Mouse (Mus musculus) thymus, postnatal 10 days (tissue): ENCODE measurements around the gene Zfp64.
"Not testable (repeated sequence)": the region's sequence is repeated elsewhere in the genome, so short reads cannot be mapped to it uniquely, and the experiment has no call there.

Source experiments
- DNase-seq, 2 experiments: peaks; one replicate each; pipeline ENCODE4 v3.0.0; 2021; ENCODE audit warnings: low spot score in 2 of 2

The Zfp64 gene

GRCm38 (mm10) chr2:168895531-168895930, 59.9 kb downstream of the Zfp64 start:
- DNase-seq = no peak

GRCm38 (mm10) chr2:168894738-168895137, 60.6 kb downstream of the Zfp64 start:
- DNase-seq = no peak

GRCm38 (mm10) chr2:168892057-168892456, 63.3 kb downstream of the Zfp64 start:
- no peak for DNase-seq

GRCm38 (mm10) chr2:168884641-168885040, 70.7 kb downstream of the Zfp64 start:
- DNase-seq = no peak

DNA sequence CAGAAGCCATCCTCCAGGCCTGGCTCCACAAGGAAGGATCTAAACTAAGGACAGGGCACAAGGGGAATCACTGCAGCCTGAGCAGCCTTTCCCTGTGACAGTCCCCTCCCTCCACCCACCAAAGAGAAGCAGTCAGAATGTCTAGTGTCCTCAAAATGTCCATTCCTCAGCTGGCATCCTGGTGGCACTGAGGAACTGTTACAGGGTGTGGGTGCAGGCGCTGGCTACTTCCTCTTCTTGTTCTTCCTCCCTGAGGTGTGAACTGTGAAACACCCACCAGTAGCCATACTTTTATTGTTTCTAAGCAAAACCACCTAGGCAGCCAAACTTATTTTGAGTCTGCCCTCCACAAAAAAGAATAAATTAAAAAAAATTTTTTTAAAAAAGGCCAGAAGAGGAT, 72.4 kb downstream of the Zfp64 start:
- DNase-seq = no peak

DNA sequence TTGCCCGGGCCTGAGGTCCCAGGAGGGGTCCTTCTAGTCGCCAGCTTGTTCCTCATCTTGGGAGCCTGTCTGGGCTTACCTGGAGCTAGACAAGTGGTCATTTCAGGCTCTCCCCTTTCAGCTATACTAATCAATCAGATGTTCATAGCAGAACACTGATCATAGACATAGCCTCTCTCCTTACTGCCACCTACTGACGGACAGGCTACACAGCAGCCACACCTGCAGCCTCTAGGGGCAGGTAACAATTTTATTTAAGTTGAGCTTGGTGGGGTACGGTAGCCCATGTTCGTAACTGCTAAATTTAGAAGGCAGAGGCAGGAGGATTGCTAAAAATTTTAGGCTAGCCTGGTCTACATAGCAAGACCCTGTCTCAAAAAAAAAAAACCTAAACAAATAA, 73.5 kb downstream of the Zfp64 start:
- peak in 1 of 2 experiments; percentile 36 for DNase-seq

GRCm38 (mm10) chr2:168879573-168879972, 75.8 kb downstream of the Zfp64 start:
- no peak for DNase-seq

DNA sequence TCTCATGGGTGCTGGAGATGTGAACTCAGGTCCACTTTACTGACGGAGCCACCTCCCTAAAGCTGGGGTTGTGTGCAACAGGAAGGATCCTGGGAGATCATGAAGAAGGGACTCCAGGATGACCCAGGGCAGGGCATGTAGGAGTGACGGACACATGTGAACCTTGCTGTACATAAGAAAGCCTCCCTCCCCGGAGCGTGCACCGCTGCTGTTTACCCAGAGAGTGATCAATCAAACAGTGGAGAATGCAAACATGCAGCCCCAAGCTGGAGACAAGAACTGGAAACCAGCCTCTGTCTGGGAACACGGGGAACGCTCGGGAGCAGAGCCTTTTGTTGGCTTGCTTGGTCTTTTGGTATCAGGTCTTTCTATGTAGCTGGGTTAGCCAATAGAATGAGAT, 76.7 kb downstream of the Zfp64 start:
- DNase-seq = no peak

GRCm38 (mm10) chr2:168878158-168878557, 77.2 kb downstream of the Zfp64 start:
- peak in 1 of 2 experiments; percentile 21 for DNase-seq

DNA sequence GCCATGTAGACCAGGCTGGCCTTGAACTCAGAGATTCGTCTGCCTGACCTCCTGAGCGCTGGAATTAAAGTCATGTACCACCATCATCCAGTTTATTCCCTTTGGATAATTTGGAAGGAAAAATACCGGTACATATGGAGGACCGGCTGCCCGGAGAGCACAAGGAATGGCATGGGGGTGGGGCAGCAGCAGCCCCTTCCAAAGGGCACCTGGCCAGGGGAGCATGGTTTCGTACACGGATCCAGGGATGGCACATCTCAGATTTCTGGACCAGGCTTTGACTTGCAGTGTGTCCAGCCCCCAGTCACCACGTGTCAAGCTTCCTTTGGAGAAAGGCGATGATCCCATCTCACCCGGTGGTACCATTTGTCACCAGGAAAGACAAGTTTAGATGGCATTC, 78.8 kb downstream of the Zfp64 start:
- DNase-seq = no peak

- no peak for DNase-seq
Observed at GRCm38 (mm10) chr2:168874498-168874897, 80.9 kb downstream of the Zfp64 start.

DNA sequence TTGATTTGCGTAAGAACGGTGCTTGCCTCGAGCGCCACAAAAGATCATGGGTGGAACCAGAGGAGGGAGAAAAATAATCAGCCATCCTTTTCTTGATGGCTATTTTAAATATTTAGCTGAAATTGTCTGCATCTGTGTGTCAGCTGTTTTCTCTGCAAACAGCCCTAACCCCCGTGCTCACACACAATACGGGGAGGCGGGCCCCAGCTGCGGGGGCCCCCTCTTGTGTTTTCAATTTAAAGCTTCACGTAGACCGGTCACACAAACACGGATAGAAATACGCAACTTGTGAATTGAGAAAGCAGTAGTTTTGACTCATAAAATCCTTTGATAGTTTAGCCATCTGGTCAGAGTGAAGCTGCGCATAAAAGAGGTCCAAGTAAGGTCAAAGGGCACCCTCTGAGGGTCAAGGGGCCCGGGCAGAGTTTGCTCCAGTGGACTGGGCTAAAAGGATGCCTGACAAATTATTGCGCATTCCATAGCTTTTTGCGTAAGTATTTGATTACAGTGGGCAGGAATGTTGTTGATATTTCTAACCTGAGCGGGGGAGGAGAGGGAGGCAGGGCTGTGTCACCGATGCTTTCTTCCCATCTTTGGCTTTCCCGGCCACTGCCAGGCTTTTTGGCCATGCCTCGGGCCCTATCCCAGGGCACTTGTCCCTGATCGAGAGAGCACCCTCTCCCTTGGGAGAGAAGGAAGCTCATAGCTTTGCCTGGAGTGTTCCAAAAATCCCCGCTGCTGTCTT, 83.4 kb downstream of the Zfp64 start:
- DNase-seq = no peak

DNA sequence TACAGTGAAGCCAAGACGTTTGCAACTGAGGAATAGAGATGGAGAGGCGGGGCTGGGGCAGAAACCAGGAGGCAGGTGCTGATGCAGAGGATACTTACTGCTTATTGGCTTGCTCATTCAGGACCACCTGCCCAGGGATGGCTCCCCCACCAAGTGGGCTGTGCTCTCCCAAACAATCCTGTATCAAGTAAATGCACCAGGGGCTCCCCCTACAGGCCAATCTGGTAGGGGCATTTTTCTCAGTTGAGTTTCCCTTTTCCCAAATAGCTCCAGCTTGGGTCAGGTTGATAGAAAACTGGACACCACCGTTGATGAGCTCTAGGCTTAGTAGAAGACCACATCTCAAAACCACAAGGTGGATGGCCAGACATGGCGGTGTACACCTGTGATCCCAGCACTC, 84.9 kb downstream of the Zfp64 start:
- peak in 1 of 2 experiments; percentile 25 for DNase-seq

DNA sequence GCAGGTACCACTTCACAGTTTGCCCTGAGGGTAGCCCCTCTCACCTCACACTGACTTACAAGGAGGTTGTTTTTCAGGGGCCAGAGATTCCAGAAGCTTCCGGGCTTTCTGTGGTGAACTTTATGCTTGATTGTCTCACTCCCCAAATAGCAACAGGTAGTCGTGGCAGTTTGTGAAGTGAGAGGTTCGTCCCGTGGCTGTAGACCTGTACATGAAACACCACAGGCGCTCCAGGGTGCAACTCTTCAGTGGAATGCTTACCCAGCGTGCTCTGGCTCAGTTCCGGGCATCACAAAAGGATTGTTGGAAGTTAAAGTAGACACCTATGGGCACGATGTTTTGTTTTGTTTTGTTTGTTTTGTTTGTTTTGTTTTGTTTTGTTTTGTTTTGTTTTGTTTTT, 88.4 kb downstream of the Zfp64 start:
- no peak for DNase-seq

DNA sequence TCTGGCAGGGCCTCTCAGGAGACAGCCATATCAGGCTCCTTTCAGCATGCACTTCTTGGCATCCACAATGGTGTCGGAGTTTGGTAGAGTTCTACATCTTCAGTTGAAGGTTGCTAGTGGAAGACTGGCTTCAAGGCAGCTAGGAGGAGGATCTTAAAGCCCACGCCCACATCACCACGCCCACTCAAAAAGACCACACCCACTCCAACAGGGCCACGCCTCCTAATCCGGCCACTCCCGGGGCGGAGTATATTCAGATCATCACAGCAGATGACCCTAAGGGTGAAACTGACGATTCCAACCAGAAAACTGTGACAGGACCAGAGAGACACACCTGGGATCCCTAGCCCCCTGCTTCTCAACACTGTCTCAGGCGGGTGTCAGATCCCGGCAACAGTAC, 89.0 kb downstream of the Zfp64 start:
- DNase-seq = no peak

DNA sequence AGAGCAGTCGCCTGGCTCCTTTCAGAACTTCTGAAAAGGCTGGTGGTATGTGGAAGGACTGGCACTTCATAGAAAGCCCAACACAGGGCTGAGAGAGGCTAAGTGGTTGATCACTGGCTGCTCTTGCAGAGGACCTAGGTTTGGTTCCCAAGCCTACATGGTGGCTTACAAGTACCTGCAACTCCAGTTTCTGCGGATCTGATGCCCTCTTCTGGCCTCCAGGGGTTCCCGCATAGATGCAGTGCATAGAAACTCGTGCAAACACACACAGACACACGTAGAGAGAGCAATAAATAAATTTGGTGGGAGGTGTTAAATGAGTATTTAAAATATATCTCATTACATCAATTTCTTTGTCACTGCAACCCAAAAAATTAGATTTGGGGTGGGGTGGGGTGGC, 90.5 kb downstream of the Zfp64 start:
- no peak for DNase-seq

GRCm38 (mm10) chr2:168862694-168863093, 92.7 kb downstream of the Zfp64 start:
- no peak for DNase-seq

- DNase-seq = no peak
Observed at GRCm38 (mm10) chr2:168860922-168861740, 94.3 kb downstream of the Zfp64 start.

GRCm38 (mm10) chr2:168860032-168860691, 95.2 kb downstream of the Zfp64 start:
- DNase-seq = no peak

- no peak for DNase-seq
Observed at GRCm38 (mm10) chr2:168856638-168857037, 98.7 kb downstream of the Zfp64 start.

DNA sequence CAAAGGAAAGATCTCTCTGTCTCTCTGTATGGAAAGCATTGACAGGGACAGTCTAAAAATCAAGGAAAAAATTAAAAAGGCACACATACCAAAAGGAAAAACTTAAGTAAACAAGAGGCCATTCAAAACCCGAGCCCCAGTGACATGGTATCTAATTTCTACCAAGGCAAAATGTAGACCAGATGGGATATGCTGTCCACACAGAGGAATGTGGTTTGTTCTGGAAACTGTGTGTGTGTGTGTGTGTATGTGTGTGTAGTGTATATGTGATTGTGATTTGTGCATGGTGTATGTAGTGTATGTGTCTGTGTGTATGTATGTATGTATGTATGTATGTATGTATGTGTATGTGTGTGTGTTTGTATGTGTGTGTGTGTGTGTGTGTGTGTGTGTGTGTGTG, 100.6 kb downstream of the Zfp64 start:
- no peak for DNase-seq

GRCm38 (mm10) chr2:168853869-168854268, 101.5 kb downstream of the Zfp64 start:
- not testable (repeated sequence) for DNase-seq

DNA sequence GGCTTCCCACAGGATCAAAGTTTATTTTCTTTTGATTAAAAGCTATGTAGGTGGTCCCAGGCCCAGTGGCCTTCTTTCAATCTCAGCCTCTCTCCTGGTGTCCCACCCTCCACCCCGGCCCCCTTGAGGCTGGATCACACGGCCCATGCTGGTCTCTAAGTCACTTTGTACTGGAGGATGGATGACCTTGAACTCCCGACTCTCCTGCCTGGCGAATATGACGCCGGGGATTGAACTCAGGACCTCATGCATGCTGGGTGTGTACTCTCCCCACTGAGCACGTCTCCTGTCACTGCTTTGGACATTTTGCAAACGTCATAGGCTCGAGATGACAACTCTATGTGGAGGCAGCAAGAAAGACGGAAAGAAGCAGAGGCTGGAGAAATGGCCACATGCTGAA, 103.8 kb downstream of the Zfp64 start:
- no peak for DNase-seq
